Mouse (Mus musculus) urinary bladder, postnatal 36 days (tissue): Measurements from ENCODE around the gene Tssk2.

ENCODE experiments used
- DNase-seq, 2 experiments: peaks; one replicate each; pipeline ENCODE4 v3.0.0; 2022; ENCODE audit warnings: low spot score in 2 of 2, mixed read lengths in 1 of 2

Gene Tssk2

DNA sequence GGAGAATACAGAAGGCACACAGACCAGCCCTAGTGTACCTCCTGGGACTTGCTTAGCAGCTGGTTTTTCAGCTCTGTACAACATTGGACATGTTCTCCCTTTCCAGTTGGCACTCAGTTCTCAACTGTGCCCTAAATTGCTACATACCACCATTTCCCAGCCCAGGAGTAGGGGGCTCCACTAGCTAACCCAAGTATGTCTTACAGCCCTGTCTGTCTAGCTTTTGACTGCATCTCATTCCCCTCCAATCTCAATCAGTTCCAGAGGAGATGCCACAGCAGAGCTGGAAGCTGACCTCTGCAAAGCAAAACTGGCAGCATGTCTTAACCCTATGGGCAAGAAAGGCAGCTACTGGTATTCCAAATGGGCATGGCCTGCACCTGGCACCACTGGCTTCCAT lies 2.3 kb upstream of the Tssk2 start:
- no peak for DNase-seq

GRCm38 (mm10) chr16:17911052-17911595 lies 12.7 kb downstream of the Tssk2 start, which contains the start of gene Ess2:
TSS of gene Ess2 (minus strand) at chr16:17911348.
- DNase-seq: peak; percentile 82 to 90

GRCm38 (mm10) chr16:17914307-17915249 lies 16.1 kb downstream of the Tssk2 start, which contains the start of gene Gsc2:
TSS of gene Gsc2 (minus strand) at chr16:17915059.
- no peak for DNase-seq

DNA sequence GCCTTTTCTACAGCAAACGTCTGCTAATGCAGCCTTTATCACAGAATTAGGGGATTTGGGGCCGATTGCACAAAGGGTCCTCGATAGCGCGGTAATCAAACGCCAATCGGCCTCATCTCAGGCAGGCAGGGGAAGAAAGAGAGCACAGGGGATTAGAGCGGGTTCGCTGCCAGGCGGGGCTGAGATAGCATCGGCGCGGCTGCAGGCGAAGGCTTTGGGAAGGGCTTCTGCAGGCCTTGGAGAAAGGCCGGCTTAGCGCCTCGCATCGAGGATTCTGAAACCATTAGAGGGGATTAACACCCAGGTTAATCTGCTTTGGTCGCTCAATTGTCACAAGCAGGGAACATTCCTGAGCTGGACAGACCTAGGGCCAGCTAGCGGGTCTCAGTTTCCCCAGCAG lies 22.1 kb downstream of the Tssk2 start:
- DNase-seq: no peak

DNA sequence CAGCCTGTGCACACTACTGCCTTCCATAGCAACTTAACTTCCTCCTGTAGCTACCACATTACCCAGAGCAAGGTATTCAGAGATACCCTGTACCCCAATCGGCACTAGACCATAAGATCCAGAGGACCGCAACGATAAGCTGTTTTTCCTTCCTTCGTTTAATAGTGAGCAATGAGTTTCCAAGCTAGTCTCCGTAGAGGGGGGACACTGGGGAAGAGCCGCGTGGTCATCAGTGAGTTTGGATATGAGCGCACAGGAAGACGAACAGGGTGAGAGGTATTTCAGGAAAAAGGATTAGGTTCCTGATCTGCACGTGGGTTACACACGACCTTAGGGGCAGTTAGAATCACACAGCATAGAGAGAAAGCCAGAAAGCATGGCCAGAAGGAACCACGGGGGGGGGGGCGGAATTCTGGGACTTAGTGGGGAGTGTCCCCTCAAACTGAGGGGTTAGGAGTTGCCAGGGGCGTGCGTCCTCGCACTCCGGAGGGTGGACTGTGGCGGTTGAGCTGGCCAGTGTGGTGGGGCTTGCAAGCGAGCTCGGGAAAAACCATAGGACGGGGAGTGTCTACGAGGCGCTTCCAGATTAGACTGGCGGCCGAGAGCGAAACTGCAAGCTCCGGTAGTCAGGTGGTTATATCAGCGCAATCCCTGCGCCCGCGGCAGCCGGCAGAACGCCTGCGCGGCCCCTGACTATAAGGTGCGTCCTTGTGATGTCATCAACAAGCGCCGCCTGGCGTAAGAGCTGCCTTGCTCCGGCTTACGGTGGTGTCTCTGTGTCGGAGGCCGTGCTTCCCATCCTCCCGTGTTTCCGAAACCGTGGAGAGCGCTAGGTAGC lies 23.1 kb downstream of the Tssk2 start:
- DNase-seq: peak; percentile 92 to 95

GRCm38 (mm10) chr16:17922163-17922538 lies 23.7 kb downstream of the Tssk2 start:
- no peak for DNase-seq

GRCm38 (mm10) chr16:17927351-17928082 lies 29.1 kb downstream of the Tssk2 start:
- no peak for DNase-seq

DNA sequence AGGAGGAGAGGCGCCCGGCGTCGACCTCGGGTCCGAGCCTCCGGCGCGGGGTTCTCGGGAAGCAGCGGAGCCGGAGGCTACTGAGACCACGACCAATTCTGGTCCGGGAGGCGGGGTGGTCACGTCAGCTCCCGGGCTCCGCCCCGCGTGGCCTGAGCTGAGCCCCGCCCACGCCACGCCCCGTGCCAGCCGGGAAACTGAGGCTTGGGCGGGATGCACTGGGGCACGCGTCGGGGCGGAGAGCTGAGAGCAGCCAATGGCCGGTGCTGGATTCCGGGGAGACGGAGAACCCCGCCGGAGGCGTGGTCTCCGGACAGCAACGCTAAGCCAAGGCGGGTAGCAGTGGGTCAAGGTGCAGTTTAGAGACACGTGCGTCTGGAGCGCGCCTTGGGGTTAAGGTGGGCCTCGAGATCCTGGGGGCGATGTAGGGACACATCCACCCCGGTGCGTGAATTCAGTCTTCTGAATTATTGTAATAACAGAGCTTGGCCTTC lies 29.7 kb downstream of the Tssk2 start, which contains the start of gene Slc25a1:
Gene Slc25a1 (minus strand): TSS at position 133 of the 494 bp plus-strand sequence.
- DNase-seq: peak; percentile 79 to 83

- peak; percentile 68 to 83 for DNase-seq
Observed at GRCm38 (mm10) chr16:17928627-17929104, 30.2 kb downstream of the Tssk2 start.

DNA sequence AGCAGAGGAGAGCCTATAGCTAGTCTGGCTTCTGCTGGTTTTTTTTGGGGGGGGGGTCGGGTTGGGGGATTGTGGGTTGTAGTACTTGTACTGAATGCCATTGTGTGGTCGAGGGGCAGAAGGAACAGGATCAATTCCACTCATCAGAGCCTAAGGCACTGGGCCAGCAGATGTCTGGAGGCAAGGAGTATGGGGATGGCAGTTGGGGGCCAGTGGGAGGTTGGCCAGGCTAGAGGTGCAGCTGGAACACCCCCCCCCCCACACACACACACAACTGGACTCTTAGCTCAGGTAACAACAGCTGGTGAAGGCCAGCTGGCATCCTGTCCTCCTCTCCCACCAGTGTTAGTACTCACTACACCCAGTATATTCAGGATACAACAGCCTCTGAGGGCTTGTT lies 30.8 kb downstream of the Tssk2 start:
- DNase-seq: no peak

DNA sequence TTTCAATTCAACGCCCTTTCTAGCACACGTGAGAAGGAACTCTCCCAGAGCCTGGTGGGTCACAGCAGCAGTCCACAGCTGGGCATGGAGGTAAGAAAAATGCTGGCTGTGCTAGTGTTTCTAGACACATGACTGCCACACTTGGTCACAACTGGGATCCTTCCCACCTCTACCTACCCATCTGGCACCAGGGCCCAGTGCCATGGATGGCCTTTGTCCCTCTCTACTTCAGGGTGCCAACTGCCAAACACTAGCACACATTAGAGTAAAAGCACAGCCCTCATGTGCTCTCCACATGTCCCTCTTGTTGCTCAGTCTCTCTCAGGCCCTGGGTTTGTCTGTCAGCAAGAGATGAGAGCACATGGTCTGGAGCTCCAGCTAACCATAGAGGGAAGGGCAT lies 31.2 kb downstream of the Tssk2 start:
- DNase-seq: no peak

DNA sequence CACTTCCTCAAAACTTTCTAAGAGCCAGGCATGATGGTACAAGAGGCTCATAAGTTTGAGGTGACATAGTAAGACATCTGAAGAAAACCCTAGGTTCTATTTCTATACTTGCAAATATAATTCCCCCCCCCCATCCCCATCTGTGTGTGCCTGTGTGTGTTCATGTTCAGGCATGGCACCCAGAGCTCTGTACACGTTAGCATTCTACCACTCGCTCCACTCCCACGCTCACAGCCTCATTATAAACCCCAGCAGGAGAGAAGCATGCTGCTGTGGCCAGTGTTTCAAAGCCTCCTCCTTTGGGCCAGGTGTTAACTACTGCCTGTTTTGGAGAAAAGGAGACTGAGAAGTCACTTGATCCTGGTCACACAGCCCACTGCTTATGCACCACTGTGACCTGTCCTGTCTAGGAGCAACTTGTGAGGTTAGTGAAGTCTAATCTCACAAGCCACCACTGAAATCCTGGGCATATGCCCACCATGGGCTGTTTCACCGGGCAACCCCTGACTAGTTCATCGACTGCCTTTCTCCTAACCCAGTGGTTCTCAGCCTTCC lies 33.5 kb downstream of the Tssk2 start:
- no peak for DNase-seq

- DNase-seq: no peak
Observed at GRCm38 (mm10) chr16:17933594-17934444, 35.4 kb downstream of the Tssk2 start.

- peak in 1 of 2 experiments; percentile 48 for DNase-seq
Observed at GRCm38 (mm10) chr16:17934445-17934910, 36.0 kb downstream of the Tssk2 start.

DNA sequence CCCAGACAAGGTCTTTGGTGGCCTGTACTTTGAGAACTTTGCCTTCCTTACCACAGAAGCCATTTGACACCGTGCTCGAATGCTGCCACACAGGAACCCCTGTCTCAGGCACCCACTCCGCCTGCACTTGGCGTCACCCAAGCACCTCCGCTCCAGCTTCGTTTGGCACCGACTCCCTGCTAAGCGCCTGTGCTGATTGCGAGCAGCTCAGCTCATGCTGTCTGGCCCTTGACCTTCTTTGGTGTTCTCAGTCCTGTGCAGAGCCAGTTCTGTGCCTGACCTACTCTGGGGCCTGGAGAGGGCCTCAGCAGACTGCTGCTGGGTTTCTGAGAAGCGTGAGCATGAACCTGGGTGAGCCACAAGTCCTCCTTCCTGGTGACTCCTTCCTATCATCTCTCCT lies 38.3 kb downstream of the Tssk2 start:
- peak in 1 of 2 experiments; percentile 49 for DNase-seq

- DNase-seq: no peak
Observed at GRCm38 (mm10) chr16:17938187-17938586, 39.8 kb downstream of the Tssk2 start.

- peak; percentile 63 to 73 for DNase-seq
Observed at GRCm38 (mm10) chr16:17938821-17939220, 40.4 kb downstream of the Tssk2 start.

GRCm38 (mm10) chr16:17939255-17939751 lies 40.9 kb downstream of the Tssk2 start:
- DNase-seq: no peak

- no peak for DNase-seq
Observed at GRCm38 (mm10) chr16:17943466-17943865, 45.0 kb downstream of the Tssk2 start.
